1 mouse cellular context compared by ENCODE assay signal in the genomic region with DNA sequence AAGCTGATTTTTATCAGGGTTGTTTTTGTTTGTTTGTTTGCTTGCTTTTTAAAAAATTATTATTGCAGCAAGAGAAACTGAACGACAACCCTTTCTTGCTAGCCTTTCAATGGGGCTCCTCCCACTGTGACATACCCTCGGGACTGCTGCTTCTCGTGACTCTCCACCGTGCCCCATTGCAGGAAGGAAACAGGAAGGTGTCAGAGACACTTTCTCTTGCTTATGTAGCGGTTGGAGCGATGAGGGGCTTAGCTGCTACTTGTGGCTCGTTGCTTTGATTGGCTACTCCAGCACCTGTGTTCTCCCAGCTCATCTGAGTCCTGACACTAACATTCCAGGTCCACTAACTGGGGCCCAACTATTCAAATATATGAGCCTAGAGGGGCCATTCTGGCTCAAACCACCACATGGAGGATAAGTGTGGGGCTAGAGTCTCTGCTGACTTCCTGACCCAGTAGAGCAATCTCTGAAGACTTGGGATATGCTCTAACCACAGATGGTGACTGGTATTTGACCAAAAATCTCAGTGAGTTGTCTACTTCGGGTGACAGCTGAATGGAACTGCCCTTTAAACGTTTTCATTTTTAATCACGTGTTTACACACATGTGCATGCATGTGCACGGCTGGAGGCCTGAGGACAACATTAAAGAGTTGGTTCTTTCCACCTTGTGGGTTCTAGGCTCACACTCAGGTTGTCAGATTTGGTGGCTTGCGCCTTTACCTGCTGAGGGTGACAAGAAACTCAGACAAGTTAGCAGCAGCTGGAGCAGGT.
TF ChIP-seq lines count a peak whose summit lies in the region.

No protein-coding gene starts in this region.

TF ChIP-seq in CH12.LX, 34 proteins besides CTCF, POLR2A, EP300 and RAD21 (continued from another document):
- TF ChIP-seq ZKSCAN1 (IDR thresholded peaks at IDR 0.05; ENCODE audit: borderline replicate concordance, low read depth, low read length) (no peak), GABPA (IDR thresholded peaks at IDR 0.05; ENCODE audit: insufficient replicate concordance, low read depth, low read length) (no peak), MEF2A (IDR thresholded peaks at IDR 0.05; ENCODE audit: borderline replicate concordance, low read depth, low read length) (no peak), MAZ (IDR thresholded peaks at IDR 0.05; ENCODE audit: low read depth, low read length) (peak; percentile 15; the same call in 1 of the 2 replicates), ELF1 (IDR thresholded peaks at IDR 0.05; ENCODE audit: low read depth, low read length) (peak; percentile 70), MAFK (IDR thresholded peaks at IDR 0.05; ENCODE audit: insufficient replicate concordance, low read length) (no peak; the same call in 1 of the 2 replicates), MXI1 (IDR thresholded peaks at IDR 0.05; ENCODE audit: low read depth, low read length) (peak; percentile 79), JUN (IDR thresholded peaks at IDR 0.05; ENCODE audit: insufficient read depth, low read depth, low read length) (no peak; the same call in 1 of the 2 replicates), NELFE (IDR thresholded peaks at IDR 0.05; ENCODE audit: low read depth, low read length) (peak; percentile 52), KAT2A (IDR thresholded peaks at IDR 0.05; ENCODE audit: insufficient replicate concordance, low read length) (0 out of 2 replicates have a peak, but pooled peaks have one; percentile 30), TBP (conservative IDR thresholded peaks at IDR 0.05; ENCODE audit: low read depth, low read length) (no peak; the same call in 1 of the 2 replicates), SMC3 (IDR thresholded peaks at IDR 0.05; ENCODE audit: low read depth, low read length) (no peak), POLR2AphosphoS2 (IDR thresholded peaks at IDR 0.05; ENCODE audit: low read depth, low read length) (peak; percentile 61; the same call in 1 of the 2 replicates), ZMIZ1 (IDR thresholded peaks at IDR 0.05; ENCODE audit: low read depth, low read length) (0 out of 2 replicates have a peak, but pooled peaks have one; percentile 58), RCOR1 (conservative IDR thresholded peaks at IDR 0.05; ENCODE audit: low read depth, low read length) (peak; percentile 45; the same call in 1 of the 2 replicates), USF2 (conservative IDR thresholded peaks at IDR 0.05; ENCODE audit: low read depth, low read length) (peak; percentile 71), JUND (conservative IDR thresholded peaks at IDR 0.05; ENCODE audit: low read depth, low read length) (0 out of 2 replicates have a peak, but pooled peaks have one; percentile 16), CHD1 (IDR thresholded peaks at IDR 0.05; ENCODE audit: low read depth, low read length) (peak; percentile 84; the same call in 1 of the 2 replicates), ZC3H11A (IDR thresholded peaks at IDR 0.05; ENCODE audit: low read depth, low read length) (no peak), CHD2 (IDR thresholded peaks at IDR 0.05; ENCODE audit: low read length) (no peak), E2F4 (IDR thresholded peaks at IDR 0.05; ENCODE audit: insufficient replicate concordance, low read depth, low read length) (no peak)
TF ChIP-seq in CH12.LX: peak in this region for 20.
